Mouse (Mus musculus) kidney, adult 11 months (tissue): ENCODE measurements at regions not wholly inside any gene's neighbourhood (a gene's known extent, or its start where the extent isn't known, plus 50 kb on each side); places are given as distances from the start of the nearest gene placed in this dataset.

ENCODE experiments used
- DNase-seq: peaks from one replicate; pipeline ENCODE4 v3.0.0; 2022

- DNase-seq, result peak; percentile 33
Observed at GRCm38 (mm10) chr16:30873493-30874211, 207.6 kb downstream of the Xxylt1 start.

- peak; percentile 45 for DNase-seq
Observed at GRCm38 (mm10) chr16:30875235-30875829, 205.9 kb downstream of the Xxylt1 start.

GRCm38 (mm10) chr16:30878821-30879220 is 202.4 kb downstream of the Xxylt1 start:
- DNase-seq, result no peak

GRCm38 (mm10) chr16:30879878-30880277 is 201.4 kb downstream of the Xxylt1 start:
- DNase-seq, result no peak

DNA sequence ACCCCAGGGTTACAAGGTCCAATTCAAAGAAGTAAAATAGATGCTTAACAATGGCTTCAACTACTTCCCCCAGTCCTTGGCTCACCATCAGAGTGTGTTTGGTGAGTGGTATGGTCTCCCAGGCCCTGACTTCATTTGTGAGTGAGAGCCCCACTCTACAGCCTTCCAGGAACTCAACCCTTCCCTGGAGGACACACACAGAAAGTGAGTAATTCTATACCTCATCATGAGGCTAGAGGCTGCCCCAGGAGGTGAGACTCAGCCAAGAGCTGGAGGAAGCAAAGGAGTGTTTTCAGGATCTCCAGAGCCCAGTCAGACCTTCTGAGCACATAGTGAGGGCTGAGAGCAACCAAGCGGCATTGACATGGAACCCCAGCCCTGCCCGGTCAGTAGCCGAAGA is 200.6 kb downstream of the Xxylt1 start:
- no peak for DNase-seq

- no peak for DNase-seq
Observed at GRCm38 (mm10) chr16:30881186-30881585, 200.0 kb downstream of the Xxylt1 start.

DNA sequence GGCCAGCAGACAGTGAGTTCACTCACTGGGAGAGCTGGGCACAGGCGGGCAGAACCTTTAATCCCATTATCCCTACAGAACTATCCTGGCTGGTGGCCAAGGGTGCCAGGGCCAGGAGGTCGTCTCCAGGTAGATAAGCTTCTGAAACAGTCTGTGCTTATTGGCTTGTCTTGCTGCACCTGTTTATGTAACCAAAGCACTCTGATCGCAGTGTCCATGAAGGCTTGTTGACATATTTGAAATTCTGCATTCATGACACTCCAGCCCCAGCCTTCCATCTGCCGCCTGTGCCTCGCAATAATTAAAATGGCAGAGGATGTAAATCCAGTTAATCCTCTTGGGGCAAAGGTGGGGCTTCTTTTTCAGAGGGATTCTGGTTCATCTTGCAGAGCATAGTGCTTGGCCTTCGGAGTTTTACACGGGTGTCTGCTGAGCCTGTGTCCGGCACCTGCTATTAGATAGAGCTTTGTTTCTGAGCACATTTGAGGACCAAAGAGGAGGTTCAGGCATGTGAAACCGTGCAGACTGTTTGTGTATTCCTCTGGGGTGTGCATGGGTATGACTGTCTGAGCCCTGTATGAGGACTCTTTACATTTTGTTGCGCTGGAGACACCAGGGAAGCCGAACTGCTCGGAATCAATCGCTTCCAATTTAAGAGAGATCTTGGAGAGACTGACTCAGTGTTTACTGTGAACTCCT is 197.6 kb downstream of the Xxylt1 start:
- no peak for DNase-seq

DNA sequence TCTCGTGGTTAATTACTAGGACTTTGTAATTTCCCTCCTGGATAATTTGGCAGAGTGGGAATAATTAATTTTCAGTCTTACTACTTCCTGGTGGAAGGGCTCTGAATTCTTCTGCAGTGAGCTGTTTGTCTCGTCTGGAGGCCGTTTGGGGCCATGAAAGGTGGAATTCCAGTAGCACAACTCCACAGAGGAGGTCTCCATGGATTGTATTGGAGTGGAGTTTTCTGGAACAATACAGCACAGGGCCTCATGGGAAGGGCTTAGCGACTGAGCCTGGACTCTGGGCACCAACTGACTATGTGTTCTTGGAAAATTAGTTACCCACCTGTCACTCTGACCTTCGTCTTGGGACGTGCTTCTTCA is 197.1 kb downstream of the Xxylt1 start:
- no peak for DNase-seq

GRCm38 (mm10) chr16:30886982-30887381 is 194.2 kb downstream of the Xxylt1 start:
- no peak for DNase-seq

DNA sequence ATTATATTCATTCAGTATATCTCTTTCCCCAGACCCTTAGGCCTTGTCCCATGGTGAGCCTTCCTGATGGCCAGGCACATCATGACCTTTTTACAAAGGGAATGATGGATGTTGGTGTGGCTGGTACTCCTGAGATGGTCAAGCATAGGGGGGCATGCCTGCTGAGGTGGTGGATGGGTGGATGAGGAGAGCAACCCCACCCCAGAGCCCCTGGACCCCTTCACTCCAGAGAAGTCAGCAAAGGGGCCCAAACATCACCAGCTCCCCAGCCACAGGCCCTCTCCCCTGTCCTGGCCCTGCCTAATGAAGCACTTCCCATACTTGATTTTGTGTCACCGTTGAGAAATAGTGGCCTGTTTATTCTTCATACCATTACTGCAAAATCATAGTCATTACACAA is 193.7 kb downstream of the Xxylt1 start:
- no peak for DNase-seq

DNA sequence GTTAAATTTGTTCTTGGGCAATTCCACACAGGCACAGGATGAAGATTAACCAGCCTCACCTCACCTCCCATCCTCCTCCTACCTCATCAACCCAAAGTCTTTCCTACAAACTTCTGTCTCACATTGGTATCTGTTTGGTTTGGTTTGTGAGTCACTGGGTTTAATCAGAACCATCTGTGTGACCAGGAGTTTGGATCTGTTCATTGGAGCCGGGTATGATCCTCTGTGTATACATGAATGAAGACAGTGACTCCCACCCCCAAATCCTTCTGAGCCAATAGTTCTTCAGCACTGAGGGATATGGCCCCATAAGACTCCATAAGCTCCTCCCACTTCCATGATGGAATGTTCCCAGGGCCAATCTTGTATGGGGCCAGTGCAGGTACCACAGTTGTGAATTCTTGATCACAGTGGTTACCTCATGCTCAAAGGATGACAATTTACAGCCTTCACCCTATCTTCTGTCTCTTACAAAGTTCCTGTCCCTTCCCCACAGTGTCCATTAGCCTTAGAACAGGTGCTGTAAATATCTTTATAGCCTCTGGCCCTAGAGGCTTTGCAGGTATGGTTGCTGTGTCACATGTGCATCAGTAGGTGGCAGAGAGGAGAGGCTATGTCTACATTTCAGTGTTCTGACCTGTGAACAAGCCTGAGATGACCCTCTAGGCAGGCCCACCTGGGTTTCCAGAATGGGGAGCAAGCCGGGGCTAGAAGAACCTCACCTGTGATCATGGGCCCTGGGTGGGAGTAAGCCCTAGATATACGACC is 192.5 kb downstream of the Xxylt1 start:
- no peak for DNase-seq

DNA sequence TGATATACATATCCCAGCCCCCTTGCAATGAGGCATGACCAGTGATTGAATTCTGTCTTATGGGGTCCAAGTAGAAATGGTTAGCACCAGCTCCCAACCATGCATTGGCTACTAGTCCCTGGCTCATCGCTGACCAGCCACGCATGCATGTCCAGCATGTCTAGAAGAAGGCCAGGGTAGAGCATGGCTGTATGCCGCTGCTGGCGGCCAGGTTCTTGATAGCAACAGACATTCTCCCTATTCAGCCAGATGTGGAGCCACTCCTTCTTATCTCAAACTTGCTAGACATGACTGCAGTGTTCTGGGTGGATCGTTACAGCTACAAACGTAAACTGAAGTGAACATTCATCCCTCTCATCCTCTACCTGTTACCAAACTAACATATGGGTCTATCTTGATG is 188.6 kb downstream of the Xxylt1 start:
- DNase-seq, result no peak

- no peak for DNase-seq
Observed at GRCm38 (mm10) chr16:30894086-30894485, 187.1 kb downstream of the Xxylt1 start.

- no peak for DNase-seq
Observed at GRCm38 (mm10) chr16:30895021-30895420, 186.2 kb downstream of the Xxylt1 start.

DNA sequence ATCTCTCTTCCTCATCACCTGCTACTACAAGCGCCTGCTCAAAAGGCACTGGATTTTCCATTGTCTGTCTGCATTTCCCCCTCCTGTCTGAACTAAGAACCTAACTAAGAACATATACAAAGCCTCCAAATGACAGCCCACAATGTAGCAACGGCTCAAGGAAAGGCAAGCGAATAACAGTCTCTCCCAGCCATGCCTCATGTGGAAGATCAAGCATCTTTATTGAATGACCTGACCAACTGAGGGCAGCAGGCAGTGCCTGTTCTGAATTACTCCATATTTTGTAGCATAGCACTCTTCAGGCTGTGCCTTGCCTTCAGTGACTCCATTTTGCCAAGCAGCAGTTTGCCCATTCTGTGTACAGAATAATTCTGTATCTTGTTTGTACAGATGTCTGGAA is 183.9 kb downstream of the Xxylt1 start:
- no peak for DNase-seq

GRCm38 (mm10) chr16:30900121-30900520 is 181.1 kb downstream of the Xxylt1 start:
- DNase-seq, result no peak

- no peak for DNase-seq
Observed at GRCm38 (mm10) chr16:30901309-30901708, 179.9 kb downstream of the Xxylt1 start.
